Mouse (Mus musculus) ES-E14 (cell line): ENCODE results near the gene Cenpm. TPM values are rescaled to one million over a fixed set of nuclear protein-coding genes. Genes with fewer than 3 reads are reported as not detected.

Experiments used
- DNase-seq: peaks from one replicate; pipeline ENCODE4 v3.0.0-alpha.2; 2013; ENCODE audit warnings: low read depth, low spot score
- H3K27ac ChIP-seq: 2 replicates; pipeline ENCODE4 v1.5.1; 2012; ENCODE audit warnings: low read depth, mild to moderate bottlenecking, low read length, moderate library complexity, mixed read lengths; ENCODE audit not compliant: poor library complexity, insufficient read depth, severe bottlenecking
- H3K36me3 ChIP-seq: 2 replicates; pipeline ENCODE4 v1.6.1; 2012; ENCODE audit warnings: mild to moderate bottlenecking, low read length, moderate library complexity, mixed read lengths; ENCODE audit not compliant: control insufficient read depth, poor library complexity, insufficient read depth, severe bottlenecking
- H3K4me1 ChIP-seq, 2 experiments: fragments of 150-350 bp in 1 of 2; sonication (generic) in 1 of 2; 2 replicates each; pipeline ENCODE4 v1.6.1; 2012; ENCODE audit warnings: low read length in 2 of 2, mild to moderate bottlenecking in 1 of 2, mixed read lengths in 1 of 2; ENCODE audit not compliant: control insufficient read depth in 2 of 2, insufficient read depth in 2 of 2, poor library complexity in 1 of 2
- H3K4me3 ChIP-seq, 2 experiments: fragments of 150-350 bp in 1 of 2; sonication (generic) in 1 of 2; 2 replicates each; pipeline ENCODE4 v1.5.1; 2012; ENCODE audit warnings: low read length in 2 of 2, low read depth in 1 of 2, mild to moderate bottlenecking in 1 of 2, mixed read lengths in 1 of 2; ENCODE audit not compliant: insufficient read depth in 1 of 2, poor library complexity in 1 of 2, severe bottlenecking in 1 of 2
- H3K9ac ChIP-seq: 2 replicates; pipeline ENCODE4 v1.6.1; 2012; ENCODE audit warnings: low read depth, mild to moderate bottlenecking, low read length, mixed read lengths; ENCODE audit not compliant: poor library complexity, insufficient read depth, severe bottlenecking
- H3K9me3 ChIP-seq: fragments of 150-350 bp; sonication (generic); 2 replicates; pipeline ENCODE4 v1.6.1; 2012; ENCODE audit warnings: low read depth, mild to moderate bottlenecking, low read length; ENCODE audit not compliant: control insufficient read depth, insufficient read depth
- CHD2 ChIP-seq: IDR thresholded peaks from 2 replicates; pipeline ENCODE4 v1.6.1; 2014; ENCODE audit warnings: mild to moderate bottlenecking, low read depth, low read length, inconsistent platforms
- HCFC1 ChIP-seq: IDR thresholded peaks from 2 replicates; pipeline ENCODE4 v1.6.1; 2012; ENCODE audit warnings: low read length, inconsistent platforms, borderline replicate concordance; ENCODE audit not compliant: insufficient read depth
- MAFK ChIP-seq: IDR thresholded peaks from 2 replicates; pipeline ENCODE4 v1.6.1; 2014; ENCODE audit warnings: mild to moderate bottlenecking, low read depth, low read length, inconsistent platforms; ENCODE audit not compliant: insufficient read depth
- ZC3H11A ChIP-seq: IDR thresholded peaks from 2 replicates; pipeline ENCODE4 v1.6.1; 2012; ENCODE audit warnings: low read depth, mild to moderate bottlenecking, inconsistent platforms, low read length, borderline replicate concordance
- ZNF384 ChIP-seq: IDR thresholded peaks from 2 replicates; pipeline ENCODE4 v1.6.1; 2012; ENCODE audit warnings: low read depth, low read length, inconsistent platforms
- in situ Hi-C, 2 experiments: fragments of 600-800 bp; cut with MboI; formaldehyde crosslinking; loops; one replicate each; pipeline ENCODE4 v1.15.1; 2025; ENCODE audit warnings: low sequenced_read_pairs in 2 of 2, inconsistent platforms in 1 of 2; ENCODE audit not compliant: unreplicated experiment in 2 of 2
- total RNA-seq: library from RNA; depleted of rRNA; stranded (reverse); fragments of 300-350 nt; gene quantifications from 2 replicates; pipeline ENCODE4 v1.2.3, GENCODE M21; 2012

The Cenpm gene
- total RNA-seq, 1 experiment = 80.0 TPM

DNA sequence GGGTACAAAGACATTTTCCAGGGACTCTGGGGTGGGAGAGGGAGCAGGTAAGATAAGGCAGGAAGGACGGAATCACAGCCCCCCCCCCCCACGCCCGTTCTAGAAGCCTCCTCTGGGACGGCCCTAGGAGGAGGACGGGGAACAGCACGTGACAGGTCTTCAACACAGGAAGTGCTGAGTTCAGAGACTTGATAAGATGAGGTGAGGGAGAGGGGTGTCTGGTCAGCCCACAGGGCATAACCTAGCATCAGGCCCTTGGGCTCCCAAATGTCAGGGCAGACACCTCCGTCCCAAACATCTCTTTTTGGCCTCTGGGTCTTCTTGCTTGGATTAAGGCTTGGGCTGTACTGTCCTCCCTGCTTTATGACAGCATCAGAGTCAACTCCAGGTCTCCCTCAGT lies 21.3 kb downstream of the Cenpm start:
- Histone ChIP-seq H3K9me3 (no peaks in the 10 kb centered on the region), H3K4me3 (no peak overlapping the region), H3K27ac (no peak overlapping the region), H3K4me1 (peaks cover 2 to 40% of the 10 kb centered on the region in 2 experiments; a peak in 2 of 4 replicates), H3K36me3 (no peaks in the 10 kb centered on the region), H3K9ac (no peak overlapping the region)
- TF ChIP-seq CHD2 = no peak
- in situ Hi-C loops = no loop called here
- DNase-seq = no peak

DNA sequence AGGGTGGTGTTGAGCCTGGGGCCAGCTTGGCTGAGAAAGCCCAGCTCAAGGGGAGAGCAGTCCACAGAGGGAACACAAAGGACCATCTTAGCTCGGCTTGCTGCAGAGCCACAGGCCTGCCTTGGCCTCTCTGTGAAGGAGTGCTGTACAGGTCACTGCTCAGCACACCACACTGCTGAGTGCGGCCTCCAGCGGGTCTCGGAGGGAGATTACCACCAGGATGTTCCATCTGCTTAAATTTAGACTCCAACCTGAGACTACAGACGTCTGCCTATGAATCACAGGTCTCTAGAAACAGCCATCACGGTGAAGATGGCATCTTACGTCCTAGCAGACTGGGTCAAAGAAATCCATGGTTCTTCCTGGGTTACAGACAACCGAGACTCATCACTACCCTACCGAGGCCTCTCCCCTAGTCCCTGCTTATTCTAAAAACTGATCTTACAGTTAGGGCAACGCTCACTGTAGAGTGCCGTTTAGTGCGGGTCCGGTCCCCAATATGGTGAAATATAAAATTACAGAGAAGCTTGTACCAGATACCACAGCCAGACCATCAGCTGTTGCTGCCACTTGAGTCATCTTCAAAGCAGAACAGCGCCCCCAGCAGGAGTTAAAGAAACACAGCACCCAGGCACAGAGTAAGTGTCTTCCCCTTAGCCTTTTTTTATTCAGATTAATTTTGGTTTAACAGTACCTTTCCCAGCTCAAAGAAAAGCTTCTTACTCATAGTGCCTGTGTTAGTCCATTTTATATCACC lies 23.3 kb downstream of the Cenpm start:
- TF ChIP-seq HCFC1 = no peak
- no peak for TF ChIP-seq CHD2
- TF ChIP-seq ZC3H11A = no peak
- TF ChIP-seq ZNF384 = no peak
- TF ChIP-seq MAFK = no peak
- in situ Hi-C loops = no loop called here
- no peak for DNase-seq
- H3K9me3 ChIP-seq = no peaks in the 10 kb centered on the region
- no peaks in the 10 kb centered on the region for H3K36me3 ChIP-seq
- peak overlapping the region; percentile 26 for H3K9ac ChIP-seq
- H3K27ac ChIP-seq = no peak overlapping the region
- H3K4me1 ChIP-seq = peaks cover 6 to 50% of the 10 kb centered on the region in 2 experiments; a peak in 3 of 4 replicates
- no peak overlapping the region; a peak in 1 of 4 replicates for H3K4me3 ChIP-seq

DNA sequence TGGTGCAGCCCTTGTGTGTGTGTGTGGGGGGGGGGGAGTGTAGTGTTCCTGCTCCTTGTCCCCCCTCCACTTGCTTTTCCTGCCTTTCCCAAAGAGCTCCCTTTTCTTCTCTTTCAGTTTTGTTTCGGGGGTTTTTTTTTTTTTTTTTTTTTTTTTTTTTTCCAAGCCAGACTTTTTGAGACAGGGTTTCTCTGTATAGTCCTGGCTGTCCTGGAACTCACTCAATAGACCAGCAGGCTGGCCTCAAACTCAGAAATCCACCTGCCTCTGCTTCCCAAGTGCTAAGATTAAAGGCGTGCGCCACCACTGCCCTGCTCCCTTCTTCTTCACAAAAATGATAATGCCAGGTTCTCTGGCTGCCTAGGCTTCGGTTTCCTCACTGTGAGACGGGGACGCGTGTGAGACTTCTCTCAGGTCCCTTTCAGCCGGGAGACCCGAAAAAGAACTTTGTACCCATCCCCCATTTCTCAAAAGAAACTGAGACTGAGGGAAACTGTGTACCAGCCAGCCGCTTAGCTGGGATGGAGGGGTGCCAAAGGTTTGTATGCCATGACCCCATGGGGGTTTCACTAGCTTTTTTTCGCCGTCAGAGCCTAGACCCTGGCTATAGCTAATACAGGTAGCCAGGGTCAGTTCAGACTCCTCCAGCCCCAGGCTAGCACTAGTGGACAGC lies 24.4 kb downstream of the Cenpm start:
- Histone ChIP-seq H3K9ac (no peak overlapping the region), H3K4me1 (peaks cover 6 to 57% of the 10 kb centered on the region in 2 experiments; a peak in 3 of 4 replicates)
- TF ChIP-seq HCFC1 = no peak
- no peak for TF ChIP-seq CHD2
- TF ChIP-seq MAFK = no peak
- no peak for TF ChIP-seq ZNF384
- TF ChIP-seq ZC3H11A = no peak

DNA sequence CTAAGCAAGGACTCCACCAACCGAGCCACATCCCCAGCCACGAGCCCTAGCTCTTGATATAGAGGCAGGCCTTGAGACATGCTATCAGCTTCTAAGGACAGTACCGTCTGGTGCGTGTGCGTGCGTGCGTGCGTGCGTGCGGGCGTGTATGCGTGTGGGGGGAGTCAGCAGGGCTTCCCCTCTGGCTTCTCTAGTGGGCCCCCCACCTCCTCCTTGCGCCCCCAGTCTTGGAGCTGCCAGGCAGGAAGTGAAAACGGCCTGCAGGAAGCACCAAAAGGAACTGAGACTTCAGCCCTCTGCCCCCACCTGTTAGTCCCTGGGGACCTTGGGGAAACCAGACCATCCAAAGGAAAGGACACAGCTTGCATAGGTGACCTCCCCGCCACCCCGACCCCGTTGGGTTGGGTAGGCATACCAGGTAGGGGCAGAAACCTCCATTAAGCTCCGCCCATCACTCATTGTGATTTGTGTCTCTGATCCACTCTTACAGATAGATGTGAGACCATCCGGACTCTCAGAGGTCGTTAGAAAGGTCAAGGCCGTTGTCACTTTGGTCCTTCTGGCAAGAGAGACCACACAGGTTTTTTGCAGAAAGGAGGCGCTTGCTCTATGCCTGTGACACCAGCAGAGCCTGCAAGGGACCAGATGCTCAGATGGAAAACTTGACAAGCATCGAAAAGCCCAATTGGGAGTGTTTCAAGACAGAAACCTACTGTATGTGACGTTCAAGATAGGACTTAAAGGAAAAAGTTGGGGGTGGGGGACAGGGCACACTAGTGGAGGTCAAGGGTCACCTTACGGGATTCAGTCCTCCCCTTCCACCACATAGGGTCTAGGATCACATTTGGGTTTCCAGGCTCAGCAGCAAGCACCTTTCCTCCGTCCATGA lies 25.5 kb downstream of the Cenpm start:
- H3K4me1 ChIP-seq = peaks cover 6 to 52% of the 10 kb centered on the region in 2 experiments; a peak in 3 of 4 replicates
- in situ Hi-C loops = no loop called here
- no peak overlapping the region for H3K9ac ChIP-seq
- H3K9me3 ChIP-seq = no peaks in the 10 kb centered on the region
- no peak overlapping the region for H3K27ac ChIP-seq
- DNase-seq = no peak
- TF ChIP-seq HCFC1 (no peak), MAFK (no peak), ZNF384 (no peak), ZC3H11A (no peak), CHD2 (no peak)
- H3K4me3 ChIP-seq = no peak overlapping the region
- no peaks in the 10 kb centered on the region for H3K36me3 ChIP-seq

More for the DNA sequence above, 24.4 kb downstream of the Cenpm start:
- Histone ChIP-seq H3K4me3 (no peak overlapping the region), H3K9me3 (no peaks in the 10 kb centered on the region), H3K36me3 (no peaks in the 10 kb centered on the region), H3K27ac (no peak overlapping the region)
- in situ Hi-C loops = no loop called here
- DNase-seq = no peak
